Mouse (Mus musculus) heart, adult 11 months (tissue): ENCODE measurements at regions not wholly inside any gene's neighbourhood (a gene's known extent, or its start where the extent isn't known, plus 50 kb on each side); places are given as distances from the start of the nearest gene placed in this dataset.
A peak's percentile ranks its signal among the peaks of the same experiment; 100 is the strongest.

Experiments
- DNase-seq: peaks from one replicate; pipeline ENCODE4 v3.0.0; 2022

DNA sequence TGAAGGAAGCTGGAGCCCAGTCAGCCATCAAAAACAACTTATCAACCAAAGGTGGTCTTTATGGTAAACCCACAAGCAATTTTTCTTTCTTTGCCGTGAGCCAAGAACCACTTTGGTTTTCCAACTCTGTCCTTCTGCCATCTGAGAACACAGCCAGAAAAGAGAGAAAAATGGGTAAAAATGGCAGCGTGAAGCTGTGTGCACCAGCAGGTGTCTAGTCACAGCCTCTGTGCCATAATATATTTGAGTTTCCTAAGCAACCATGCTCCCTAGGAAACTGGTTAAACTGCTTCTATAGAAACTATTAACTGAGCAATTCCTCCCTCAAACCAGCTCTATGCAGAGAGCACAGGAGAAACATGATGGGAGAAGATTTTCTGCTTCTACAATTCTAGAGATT lies 1402.2 kb downstream of the Pcdh9 start:
- DNase-seq = peak; percentile 65
